Mouse (Mus musculus): ENCODE measurements around the gene Tnfrsf19. TPM values are rescaled to one million over a fixed set of nuclear protein-coding genes. Genes with fewer than 3 reads are reported as not detected.
A peak's percentile ranks its signal among the peaks of the same experiment; 100 is the strongest.

Gene Tnfrsf19
- 5.8 and 8.3 TPM in 2 replicates for polyA plus RNA-seq (2012; rRNA removed)

DNA sequence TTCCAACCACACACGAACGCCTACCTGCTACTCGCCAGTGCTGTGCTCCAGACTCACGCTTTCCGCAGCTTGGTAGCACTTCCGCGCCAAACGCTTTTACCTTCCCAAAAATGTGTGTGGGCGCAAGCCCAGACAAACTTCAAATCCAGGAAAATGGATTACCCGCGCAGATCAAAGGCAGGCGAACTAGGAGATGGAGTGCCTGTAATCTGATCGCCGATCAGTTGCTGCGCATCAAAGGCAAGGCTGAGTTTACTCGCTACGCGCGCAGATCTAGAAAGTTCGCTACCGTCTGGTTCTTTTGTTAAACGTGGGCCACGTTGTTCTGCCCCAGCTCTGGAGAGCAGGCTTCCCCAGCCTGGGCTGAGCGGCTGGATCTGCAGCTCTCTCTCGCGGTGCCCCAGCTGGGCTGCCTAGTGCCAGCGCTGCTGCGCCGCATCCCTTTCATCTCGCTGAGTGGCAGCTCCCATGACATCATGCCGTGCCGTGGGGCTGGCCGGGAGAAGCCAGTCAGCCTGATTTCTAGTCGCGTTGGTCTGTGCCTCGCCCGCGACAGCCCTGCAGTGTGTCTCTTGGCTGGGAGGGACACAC, at the start of gene Tnfrsf19:
TSS of gene Tnfrsf19 (minus strand) at position 400 of the 591 bp plus-strand sequence.
- DNase-seq (ENCODE audit: low read depth, low spot score) = no peak
- WGBS = under 1% methylated on average over 38 of the region's 38 CpGs

GRCm38 (mm10) chr14:61092073-61092472, 45.8 kb upstream of the Tnfrsf19 start:
- no peak for DNase-seq (ENCODE audit: low read depth, low spot score)
- 76% methylated on average over 3 of the region's 3 CpGs for WGBS

DNA sequence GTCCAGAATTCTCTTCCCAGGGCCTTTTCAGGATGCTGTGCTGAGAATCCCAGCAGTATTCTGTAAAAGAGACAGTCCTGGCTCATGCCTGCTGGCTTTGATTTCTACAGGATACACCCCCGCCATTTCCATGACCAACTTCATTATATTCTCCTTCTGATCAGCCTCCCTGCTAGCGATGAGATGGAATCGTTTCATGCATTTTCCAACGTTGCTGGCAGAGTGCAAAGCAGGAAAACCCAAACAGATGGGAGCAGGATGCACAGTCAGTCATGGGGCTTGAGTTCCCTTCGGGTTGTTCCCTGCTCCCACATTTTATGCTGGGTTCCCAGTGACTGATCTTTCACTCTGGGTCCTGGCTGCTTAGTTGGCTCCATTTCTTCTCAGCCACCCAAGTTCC, 44.7 kb upstream of the Tnfrsf19 start:
- DNase-seq (ENCODE audit: low read depth, low spot score) = no peak
- 75% methylated on average over 5 of the region's 5 CpGs for WGBS

DNA sequence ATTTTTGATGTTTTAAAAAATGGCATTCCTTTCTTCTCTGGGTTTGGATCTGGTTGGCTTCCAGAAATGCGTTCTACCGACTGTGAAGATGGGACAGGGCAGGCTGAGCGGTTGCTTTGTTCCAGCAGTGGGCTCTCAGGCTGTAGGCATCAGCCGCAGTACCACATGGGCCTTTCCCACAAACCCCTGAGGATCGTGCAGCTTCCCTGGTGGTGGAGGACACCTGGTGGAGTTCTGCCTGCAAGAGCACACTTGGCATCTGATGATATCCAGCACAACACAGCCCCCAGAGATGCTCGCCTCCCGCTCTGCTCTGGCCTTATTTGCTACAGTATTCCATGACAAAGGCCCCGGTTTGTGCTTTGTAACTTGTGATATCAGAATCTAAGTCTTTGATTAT, 41.9 kb upstream of the Tnfrsf19 start:
- WGBS = 66% methylated on average over 8 of the region's 8 CpGs
- no peak for DNase-seq (ENCODE audit: low read depth, low spot score)

GRCm38 (mm10) chr14:61085325-61085724, 39.0 kb upstream of the Tnfrsf19 start:
- 67% methylated on average over 3 of the region's 3 CpGs for WGBS
- peak; percentile 18 for DNase-seq (ENCODE audit: low read depth, low spot score)

DNA sequence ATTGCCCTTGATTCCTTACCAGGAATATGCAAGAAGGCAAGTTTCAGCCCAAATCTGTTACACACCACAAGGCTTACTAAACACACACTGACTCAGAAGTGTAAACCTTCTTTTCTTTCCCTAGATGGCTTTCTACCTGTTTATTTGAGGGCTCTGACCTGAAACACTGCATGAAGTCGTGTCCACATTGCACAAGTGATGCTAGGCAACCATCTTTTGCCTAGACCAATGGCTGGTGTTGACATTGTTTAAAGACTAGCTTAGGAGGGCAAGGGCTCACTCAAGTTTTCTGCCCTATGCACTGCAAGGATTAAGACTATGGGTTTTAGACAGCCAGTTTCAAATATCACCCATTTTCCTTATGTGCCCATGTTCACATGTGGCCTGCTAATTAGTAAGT, 23.3 kb upstream of the Tnfrsf19 start:
- WGBS = 47% methylated on average over 1 of the region's 1 CpGs
- DNase-seq (ENCODE audit: low read depth, low spot score) = no peak

GRCm38 (mm10) chr14:61061729-61062128, 15.4 kb upstream of the Tnfrsf19 start:
- no peak for DNase-seq (ENCODE audit: low read depth, low spot score)
- WGBS = 53% methylated on average over 3 of the region's 3 CpGs

DNA sequence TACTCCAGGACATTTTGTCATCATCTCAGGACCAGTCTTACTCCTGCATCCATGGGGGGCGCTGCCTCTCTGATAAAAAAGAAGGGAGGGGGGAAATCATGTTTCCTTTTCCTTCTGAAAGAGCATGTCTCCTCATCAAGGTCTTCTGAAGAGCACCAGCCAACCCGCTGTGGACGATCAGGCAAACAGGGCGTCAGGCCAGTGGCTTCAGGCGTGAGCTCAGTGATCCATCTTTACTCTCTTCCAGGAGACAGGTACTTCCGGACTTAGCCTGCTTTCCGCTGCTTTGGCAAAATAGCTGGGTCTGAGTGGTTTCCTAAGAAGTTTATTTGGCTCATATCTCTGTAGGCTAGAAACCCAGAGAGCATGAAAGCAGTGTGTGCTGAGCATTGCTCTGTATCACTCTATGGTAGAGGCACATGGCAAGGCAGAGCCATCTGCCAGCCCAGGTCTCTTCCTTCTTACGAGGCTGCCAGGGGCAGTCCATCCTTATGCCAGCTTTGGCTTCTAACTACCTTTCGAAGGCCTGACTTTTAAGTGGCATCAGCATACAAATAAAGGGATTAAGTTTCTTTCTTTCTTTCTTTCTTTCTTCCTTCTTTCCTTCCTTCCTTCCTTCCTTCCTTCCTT, 13.1 kb upstream of the Tnfrsf19 start:
- no peak for DNase-seq (ENCODE audit: low read depth, low spot score)

GRCm38 (mm10) chr14:61056962-61057361, 10.7 kb upstream of the Tnfrsf19 start:
- 18% methylated on average over 11 of the region's 11 CpGs for WGBS
- DNase-seq (ENCODE audit: low read depth, low spot score) = no peak

More for the DNA sequence above, 13.1 kb upstream of the Tnfrsf19 start:
- 92% methylated on average over 9 of the region's 9 CpGs for WGBS

DNA sequence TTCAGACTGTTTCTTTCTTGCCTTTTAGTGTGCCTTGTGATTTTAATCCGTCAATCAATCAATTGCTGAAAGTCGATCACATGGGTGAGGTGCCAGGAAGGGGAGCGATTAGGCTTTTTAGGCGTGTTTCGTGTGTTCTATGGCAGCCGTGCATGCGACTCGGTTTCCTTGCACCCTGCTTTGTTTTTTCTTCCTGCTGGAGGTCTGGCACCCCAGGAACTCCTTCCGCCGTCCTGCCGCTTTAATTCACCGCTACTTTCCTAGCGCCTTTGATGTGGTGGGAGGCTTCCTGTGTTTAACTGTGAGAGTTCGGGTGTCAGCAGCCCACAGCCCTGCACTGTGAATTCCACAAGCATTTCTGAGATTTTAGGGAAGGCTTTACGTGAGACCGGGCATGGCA, 10.2 kb upstream of the Tnfrsf19 start:
- 5% methylated on average over 16 of the region's 16 CpGs for WGBS
- no peak for DNase-seq (ENCODE audit: low read depth, low spot score)

DNA sequence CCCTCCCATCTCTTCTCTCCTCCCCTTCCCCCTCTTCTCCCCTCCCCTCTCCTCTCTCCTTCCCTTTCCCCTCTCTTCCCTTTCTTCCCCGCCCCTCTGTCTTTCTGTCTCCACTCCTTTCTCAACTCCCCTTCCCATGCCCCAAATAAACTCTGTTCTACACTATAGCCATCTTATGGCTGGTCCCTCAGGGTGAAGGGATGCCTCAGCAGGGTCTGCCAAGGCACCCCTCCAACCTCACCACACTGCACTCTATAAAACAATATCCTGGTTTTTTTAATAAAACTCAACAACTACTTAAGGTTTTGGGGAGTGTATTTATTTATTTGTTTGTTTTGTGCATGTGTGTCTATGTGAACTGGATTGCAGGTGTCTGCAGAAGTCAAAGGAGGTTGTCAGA, 9.6 kb upstream of the Tnfrsf19 start:
- DNase-seq (ENCODE audit: low read depth, low spot score) = no peak
- 100% methylated on average over 1 of the region's 1 CpGs for WGBS

DNA sequence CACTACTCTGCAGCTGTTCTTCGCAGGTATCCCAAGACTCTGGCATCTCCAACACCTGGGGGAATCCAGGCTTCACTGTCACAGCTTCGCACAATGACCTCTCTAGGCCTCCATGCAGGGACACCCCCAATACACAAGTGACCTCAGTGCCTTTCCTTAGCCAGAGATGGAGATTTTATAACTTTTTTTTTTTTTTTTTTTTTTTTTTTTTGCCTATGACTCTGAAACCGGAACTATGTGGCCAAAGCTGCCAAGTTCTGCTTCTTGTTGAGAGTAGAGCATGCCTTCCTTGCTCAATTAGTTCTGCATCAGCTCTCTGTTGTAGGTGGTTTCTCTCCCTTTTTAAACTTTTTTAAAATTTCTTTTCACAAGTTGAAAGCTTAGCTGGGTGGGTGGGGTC, 5.9 kb upstream of the Tnfrsf19 start:
- DNase-seq (ENCODE audit: low read depth, low spot score) = no peak
- 91% methylated on average over 3 of the region's 3 CpGs for WGBS

GRCm38 (mm10) chr14:61045446-61046090, 722 bp downstream of the Tnfrsf19 start:
- DNase-seq (ENCODE audit: low read depth, low spot score) = no peak
- 4% methylated on average over 19 of the region's 19 CpGs for WGBS

DNA sequence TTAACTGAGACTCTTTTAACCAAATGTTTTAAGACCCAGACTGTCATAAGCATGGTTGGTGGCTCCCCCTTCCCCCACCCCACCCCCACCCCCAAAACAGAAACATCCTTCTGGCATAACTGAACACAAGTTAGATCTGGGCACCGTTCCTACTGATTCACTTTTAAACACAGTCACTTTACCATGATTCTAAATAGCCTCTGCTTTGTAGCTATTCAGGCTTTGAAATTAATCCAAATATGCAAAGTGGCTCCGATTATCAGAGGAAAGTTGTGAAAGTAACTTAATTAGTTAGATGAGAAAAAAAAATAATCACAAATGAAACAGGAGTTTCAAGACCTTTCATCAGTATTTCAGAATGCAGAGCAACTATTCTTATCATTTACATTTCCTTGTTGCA, 2.0 kb downstream of the Tnfrsf19 start:
- 57% methylated on average over 2 of the region's 2 CpGs for WGBS
- DNase-seq (ENCODE audit: low read depth, low spot score) = no peak

- DNase-seq (ENCODE audit: low read depth, low spot score) = no peak
- 66% methylated on average over 8 of the region's 8 CpGs for WGBS
Measured at GRCm38 (mm10) chr14:61043511-61044310, 2.6 kb downstream of the Tnfrsf19 start.

GRCm38 (mm10) chr14:61042291-61042690, 4.0 kb downstream of the Tnfrsf19 start:
- DNase-seq (ENCODE audit: low read depth, low spot score) = no peak
- WGBS = 50% methylated on average over 3 of the region's 3 CpGs

DNA sequence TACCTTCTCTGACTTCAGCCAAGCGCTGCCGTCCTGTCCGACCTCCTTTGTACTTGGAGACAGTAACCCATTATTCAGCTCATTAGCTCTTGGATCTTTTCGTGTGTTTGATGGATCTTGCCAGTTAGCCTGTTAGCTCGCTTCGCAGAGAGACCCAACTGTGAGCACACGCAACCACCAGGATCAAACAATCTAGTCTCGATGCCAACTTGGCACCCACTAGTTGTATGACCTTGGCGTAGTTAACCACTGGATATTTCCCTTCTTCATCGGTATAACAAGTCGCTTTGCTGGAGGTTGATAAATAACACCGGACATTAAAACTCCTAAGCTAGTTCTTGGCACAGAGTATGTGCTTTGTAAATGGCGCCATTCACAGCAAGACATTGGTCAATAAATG, 6.1 kb downstream of the Tnfrsf19 start:
- DNase-seq (ENCODE audit: low read depth, low spot score) = no peak
- 94% methylated on average over 13 of the region's 13 CpGs for WGBS

- no peak for DNase-seq (ENCODE audit: low read depth, low spot score)
- WGBS = 56% methylated on average over 8 of the region's 8 CpGs
Measured at GRCm38 (mm10) chr14:61038082-61038472, 8.2 kb downstream of the Tnfrsf19 start.

DNA sequence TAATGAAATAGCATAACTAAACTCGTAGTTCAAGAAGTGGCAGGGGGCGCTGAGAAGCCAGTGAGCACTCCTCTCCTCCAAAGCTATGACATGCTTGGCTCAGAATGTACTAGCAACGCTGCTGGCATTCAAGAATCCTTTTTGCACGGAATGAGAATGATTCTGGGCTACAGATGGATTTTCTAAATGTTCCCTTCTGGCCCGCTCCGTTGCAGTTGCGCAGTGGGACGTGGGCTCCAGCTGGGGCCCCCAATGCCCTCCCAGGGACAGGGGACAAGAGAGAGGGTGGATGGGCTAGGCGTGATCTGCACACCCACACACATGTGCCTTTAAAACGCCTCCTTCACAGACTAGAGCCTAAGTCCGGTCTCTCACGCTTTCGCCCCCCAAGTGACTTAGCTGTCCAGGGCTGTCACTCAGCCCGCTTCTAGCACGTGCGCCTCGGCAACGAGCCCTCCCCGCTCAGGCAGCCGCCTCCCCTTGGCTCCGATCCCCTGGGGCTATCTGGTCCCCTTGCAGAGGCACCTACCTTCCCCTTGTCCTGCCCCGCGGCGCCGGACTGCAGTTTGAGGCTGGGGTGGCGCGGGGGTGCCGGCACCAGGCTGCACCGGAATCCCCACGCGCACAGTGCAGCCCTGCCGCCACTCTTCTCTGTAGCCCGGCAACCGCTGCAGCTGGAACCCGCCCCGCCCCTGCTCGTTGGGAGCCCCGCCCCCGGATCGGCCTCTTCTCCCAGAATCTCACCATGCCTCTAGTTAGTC, 8.8 kb downstream of the Tnfrsf19 start:
- WGBS = 1% methylated on average over 40 of the region's 40 CpGs
- DNase-seq (ENCODE audit: low read depth, low spot score) = no peak

DNA sequence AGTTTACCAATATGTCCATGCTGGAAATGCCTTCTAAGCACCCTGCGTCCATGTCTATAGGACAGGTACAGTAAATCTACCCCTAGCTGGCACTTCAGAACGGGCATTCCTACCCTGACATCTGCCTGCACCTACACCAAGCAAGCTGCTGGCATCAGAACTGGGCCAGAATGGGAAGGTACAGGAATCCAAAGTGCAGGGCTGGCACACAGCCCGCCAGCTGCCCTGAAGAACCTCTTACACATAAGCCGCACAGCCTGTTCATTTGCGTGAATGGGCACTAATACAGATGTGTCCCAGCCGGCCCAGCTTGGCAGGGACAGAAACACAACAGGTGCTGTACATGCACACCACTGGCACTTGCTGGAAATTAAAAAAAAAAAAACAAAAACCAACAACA, 15.9 kb downstream of the Tnfrsf19 start:
- no peak for DNase-seq (ENCODE audit: low read depth, low spot score)
- WGBS = 94% methylated on average over 6 of the region's 6 CpGs

All from large intestine, adult 2 months (tissue).